Mouse (Mus musculus) E14TG2a.4 (cell line): ENCODE data around the gene Gm10837.

Experiments
- CTCF ChIP-seq: conservative IDR thresholded peaks from 2 replicates; pipeline ENCODE4 v1.5.1; 2014; ENCODE audit warnings: low read length
- NANOG ChIP-seq: IDR thresholded peaks from 2 replicates; pipeline ENCODE4 v1.6.1; 2014; ENCODE audit warnings: borderline replicate concordance, low read length, mixed read lengths

- TF ChIP-seq CTCF, result no peak
- no peak for TF ChIP-seq NANOG
These were observed 8.0 kb upstream of the Gm10837 start for GRCm38 (mm10) chr14:122482081-122483023.
